Mouse (Mus musculus) small intestine, adult 2 months (tissue): ENCODE measurements at regions not wholly inside any gene's neighbourhood (a gene's known extent, or its start where the extent isn't known, plus 50 kb on each side); places are given as distances from the start of the nearest gene placed in this dataset.

Source experiments
- CTCF ChIP-seq: fragments of 200-500 bp; IDR thresholded peaks from 2 replicates; pipeline ENCODE4 v1.5.1; 2012; ENCODE audit warnings: low read depth, mild to moderate bottlenecking, control low read depth, inconsistent platforms, low read length, moderate library complexity, mixed read lengths; ENCODE audit not compliant: insufficient replicate concordance, insufficient read length; ENCODE audit errors: extremely low read depth
- POLR2A ChIP-seq: fragments of 200-500 bp; IDR thresholded peaks from 2 replicates; pipeline ENCODE4 v1.6.1; 2012; ENCODE audit warnings: low read depth, mild to moderate bottlenecking, control low read depth, inconsistent platforms, low read length, moderate library complexity

- TF ChIP-seq POLR2A = no peak
- no peak for TF ChIP-seq CTCF
These were observed 280.8 kb upstream of the Gm9747 start for GRCm38 (mm10) chr1:81952095-81952494.
